Mouse (Mus musculus) heart, postnatal 0 days (tissue): ENCODE data around the gene Olfr539. TPM values are rescaled to one million over a fixed set of nuclear protein-coding genes. Genes with fewer than 3 reads are reported as not detected.

ENCODE experiments used
- ATAC-seq: fragments of 200-750 bp; cut with Nextera tagmentation; 2 replicates; pipeline ENCODE4 v1.8.0; 2017; ENCODE audit warnings: low read depth, moderate number of reproducible peaks, moderate library complexity; ENCODE audit not compliant: insufficient read depth
- DNase-seq: peaks from one replicate; pipeline ENCODE4 v3.0.0-alpha.2; 2016; ENCODE audit warnings: low spot score
- H3K27ac ChIP-seq: fragments of 300-500 bp; sonication (generic); 2 replicates; pipeline ENCODE4 v1.5.1; 2014; ENCODE audit warnings: low read depth, mild to moderate bottlenecking
- H3K27me3 ChIP-seq: fragments of 300-500 bp; sonication (generic); 2 replicates; pipeline ENCODE4 v1.6.1; 2014; ENCODE audit warnings: low read length, mixed read lengths; ENCODE audit not compliant: control insufficient read depth, insufficient read depth
- H3K36me3 ChIP-seq: fragments of 300-500 bp; sonication (generic); replicated peaks from 2 replicates; pipeline ENCODE4 v1.6.1; 2014; ENCODE audit warnings: low read length, mixed read lengths; ENCODE audit not compliant: control insufficient read depth, insufficient read depth
- H3K4me1 ChIP-seq: fragments of 300-500 bp; sonication (generic); 2 replicates; pipeline ENCODE4 v1.6.1; 2014; ENCODE audit warnings: antibody characterized with exemption; ENCODE audit not compliant: control insufficient read depth, insufficient read depth
- H3K4me2 ChIP-seq: fragments of 300-500 bp; sonication (generic); 2 replicates; pipeline ENCODE4 v1.6.1; 2014; ENCODE audit warnings: low read depth, mild to moderate bottlenecking, low read length, moderate library complexity
- H3K4me3 ChIP-seq: fragments of 300-500 bp; sonication (generic); 2 replicates; pipeline ENCODE4 v1.5.1; 2014; ENCODE audit warnings: low read depth, low read length
- H3K9ac ChIP-seq: fragments of 300-500 bp; sonication (generic); replicated peaks from 2 replicates; pipeline ENCODE4 v1.6.1; 2014; ENCODE audit warnings: low read depth, low read length, mixed read lengths
- H3K9me3 ChIP-seq: fragments of 300-500 bp; sonication (generic); replicated peaks from 2 replicates; pipeline ENCODE4 v1.6.1; 2016; ENCODE audit warnings: low read length; ENCODE audit not compliant: control insufficient read depth
- CTCF ChIP-seq: IDR thresholded peaks from 2 replicates; pipeline ENCODE4 v1.5.1; 2016; ENCODE audit warnings: antibody characterized with exemption, control low read depth, low read depth
- EP300 ChIP-seq: IDR thresholded peaks from 2 replicates; pipeline ENCODE4 v1.6.1; 2016; ENCODE audit warnings: antibody characterized with exemption, low read depth
- WGBS: fragments of 180-500 bp; shearing (Covaris S2); extraction: QIAGEN DNeasy Blood & Tissue Kit; methylation state at CpG from one replicate; pipeline ENCODE4 v1.1.7; 2014; 5-methylcytosine and 5-hydroxymethylcytosine counted together
- polyA plus RNA-seq: library from polyadenylated mRNA; unstranded; fragments of >200 nt; fragmentation: Nextera tagmentation; extraction: Ambion mirVana; gene quantifications from 2 replicates; pipeline ENCODE4 v1.2.1, GENCODE M21; 2015
- total RNA-seq: library from RNA; depleted of rRNA; stranded (reverse); fragments of >200 nt; gene quantifications from 2 replicates; pipeline ENCODE4 v1.2.3, GENCODE M21; 2014; ENCODE audit warnings: low replicate concordance; rRNA removed

The Olfr539 gene
- total and polyA plus RNA-seq, 2 experiments from 2014 or later = not detected

DNA sequence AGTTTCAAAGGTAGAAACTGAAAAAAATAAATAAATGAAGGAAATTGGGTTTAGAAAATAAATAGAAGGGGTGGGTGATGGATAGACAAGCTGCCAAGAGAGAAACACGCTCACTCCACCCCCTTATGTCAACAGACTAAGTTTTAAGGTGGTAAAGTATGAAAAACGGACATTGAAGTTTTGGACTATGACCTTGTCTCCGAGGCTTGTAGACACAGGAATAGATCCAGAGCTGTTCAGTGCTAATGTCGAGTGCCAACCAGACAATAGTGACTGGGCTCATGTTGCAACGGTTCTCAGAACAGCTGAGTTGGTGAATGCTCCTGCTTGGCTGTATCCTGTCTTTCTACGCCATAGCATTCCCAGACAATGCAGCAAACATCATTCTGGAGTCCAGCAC is 61.4 kb downstream of the Olfr539 start:
- Histone ChIP-seq H3K27ac (no peak overlapping the region), H3K27me3 (no peaks in the 10 kb centered on the region), H3K9me3 (no peaks in the 10 kb centered on the region), H3K36me3 (no peaks in the 10 kb centered on the region), H3K4me2 (no peak overlapping the region), H3K9ac (no peak overlapping the region), H3K4me1 (no peaks in the 10 kb centered on the region), H3K4me3 (no peak overlapping the region)
- 56% methylated on average over 6 of the region's 6 CpGs for WGBS
- TF ChIP-seq EP300 (no peak), CTCF (no peak)
- no peak for DNase-seq
- ATAC-seq = no peak

DNA sequence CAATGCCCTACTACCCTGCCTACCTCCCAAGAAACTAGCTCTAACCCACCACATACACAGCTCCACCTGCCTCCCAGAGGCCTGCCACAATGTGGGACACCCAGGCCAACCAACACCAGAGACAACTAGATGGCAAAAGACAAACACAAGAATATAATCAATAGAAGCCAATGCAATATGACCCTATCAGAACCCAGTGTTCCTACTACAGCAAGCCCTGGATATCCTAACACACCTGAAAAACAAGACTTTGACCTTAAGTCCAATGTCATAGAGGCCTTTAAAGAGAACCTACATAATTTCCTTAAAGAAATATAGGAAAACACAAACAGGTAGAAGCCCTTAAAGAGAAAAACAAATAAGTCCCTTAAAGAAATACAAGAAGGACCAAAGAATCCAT is 65.8 kb downstream of the Olfr539 start:
- TF ChIP-seq EP300 = no peak
- no peak for TF ChIP-seq CTCF
- no peaks in the 10 kb centered on the region for H3K27me3 ChIP-seq
- ATAC-seq = no peak
- H3K27ac ChIP-seq = no peak overlapping the region
- DNase-seq = no peak
- no peak overlapping the region for H3K4me2 ChIP-seq
- no peaks in the 10 kb centered on the region for H3K4me1 ChIP-seq
- H3K36me3 ChIP-seq = no peaks in the 10 kb centered on the region
- H3K9me3 ChIP-seq = peaks cover 8% of the 10 kb centered on the region; the same call in 1 of the 2 replicates
- no peak overlapping the region for H3K4me3 ChIP-seq
- no peak overlapping the region for H3K9ac ChIP-seq

Other genes starting within 250 kb of the Olfr539 start
- gene Olfr532, start 238.3 kb upstream of the Olfr539 start, total RNA-seq = not detected in 2 replicates
- gene Olfr532, start 238.3 kb upstream of the Olfr539 start, polyA plus RNA-seq = not detected in 2 replicates
- gene Olfr533, start 196.6 kb upstream of the Olfr539 start, total RNA-seq = not detected in 2 replicates
- not detected in 2 replicates for gene Olfr533, start 196.6 kb upstream of the Olfr539 start, polyA plus RNA-seq
- gene Olfr535, start 175.7 kb upstream of the Olfr539 start, total RNA-seq = not detected in 2 replicates
- gene Olfr535, start 175.7 kb upstream of the Olfr539 start, polyA plus RNA-seq = not detected in 2 replicates
- gene Olfr536, start 152.5 kb upstream of the Olfr539 start, total RNA-seq = not detected in 2 replicates
- gene Olfr536, start 152.5 kb upstream of the Olfr539 start, polyA plus RNA-seq = not detected in 2 replicates
- gene Olfr538, start 92.0 kb upstream of the Olfr539 start, total RNA-seq = not detected in 2 replicates
- gene Olfr538, start 92.0 kb upstream of the Olfr539 start, polyA plus RNA-seq = not detected in 2 replicates
- gene Olfr46, start 58.7 kb upstream of the Olfr539 start, total RNA-seq = not detected in 2 replicates
- not detected in 2 replicates for gene Olfr46, start 58.7 kb upstream of the Olfr539 start, polyA plus RNA-seq
- gene Olfr61, start 31.0 kb upstream of the Olfr539 start, total RNA-seq = not detected in 2 replicates
- not detected in 2 replicates for gene Olfr61, start 31.0 kb upstream of the Olfr539 start, polyA plus RNA-seq
- gene Olfr53, start 13.5 kb upstream of the Olfr539 start, total RNA-seq = not detected in 2 replicates
- not detected in 2 replicates for gene Olfr53, start 13.5 kb upstream of the Olfr539 start, polyA plus RNA-seq
- not detected in 2 replicates for gene Olfr45, start 22.0 kb downstream of the Olfr539 start, total RNA-seq
- not detected in 2 replicates for gene Olfr45, start 22.0 kb downstream of the Olfr539 start, polyA plus RNA-seq
- gene Olfr541, start 37.3 kb downstream of the Olfr539 start, total RNA-seq = not detected in 2 replicates
- gene Olfr541, start 37.3 kb downstream of the Olfr539 start, polyA plus RNA-seq = not detected in 2 replicates
- 0.11 TPM in 1 of 2 replicates, not detected in the other for gene Cyp2e1, start 103.8 kb downstream of the Olfr539 start, total RNA-seq
- gene Cyp2e1, start 103.8 kb downstream of the Olfr539 start, polyA plus RNA-seq = not detected in 2 replicates
- gene Syce1, start 127.9 kb downstream of the Olfr539 start, total RNA-seq = not detected in 2 replicates
- 0.10 and 0.18 TPM in 2 replicates for gene Syce1, start 127.9 kb downstream of the Olfr539 start, polyA plus RNA-seq
- gene Zfp941, start 162.2 kb downstream of the Olfr539 start, total RNA-seq = 0.11 and 0.97 TPM in 2 replicates
- 0.29 and 0.45 TPM in 2 replicates for gene Zfp941, start 162.2 kb downstream of the Olfr539 start, polyA plus RNA-seq
- gene Urah, start 175.1 kb downstream of the Olfr539 start, total RNA-seq = not detected in 2 replicates
- 0.27 and 0.29 TPM in 2 replicates for gene Urah, start 175.1 kb downstream of the Olfr539 start, polyA plus RNA-seq
- gene Scgb1c1, start 185.6 kb downstream of the Olfr539 start, total RNA-seq = 0.80 TPM in 1 of 2 replicates, not detected in the other
- 8.7 and 11.0 TPM in 2 replicates for gene Scgb1c1, start 185.6 kb downstream of the Olfr539 start, polyA plus RNA-seq
- gene Odf3, start 187.9 kb downstream of the Olfr539 start, total RNA-seq = not detected in 2 replicates
- not detected in 2 replicates for gene Odf3, start 187.9 kb downstream of the Olfr539 start, polyA plus RNA-seq
- gene Gm45785, start 196.4 kb downstream of the Olfr539 start, total RNA-seq = not detected in 2 replicates
- not detected in 2 replicates for gene Gm45785, start 196.4 kb downstream of the Olfr539 start, polyA plus RNA-seq
- 37.2 and 73.8 TPM in 2 replicates for gene Ric8a, start 197.0 kb downstream of the Olfr539 start, total RNA-seq
- 27.5 and 27.8 TPM in 2 replicates for gene Ric8a, start 197.0 kb downstream of the Olfr539 start, polyA plus RNA-seq
- 13.9 and 14.8 TPM in 2 replicates for gene Bet1l, start 197.6 kb downstream of the Olfr539 start, total RNA-seq
- 29.6 and 32.0 TPM in 2 replicates for gene Bet1l, start 197.6 kb downstream of the Olfr539 start, polyA plus RNA-seq
- 72.6 and 84.3 TPM in 2 replicates for gene Psmd13, start 222.0 kb downstream of the Olfr539 start, total RNA-seq
- gene Psmd13, start 222.0 kb downstream of the Olfr539 start, polyA plus RNA-seq = 172 and 185 TPM in 2 replicates
- 89.4 and 105 TPM in 2 replicates for gene Sirt3, start 222.4 kb downstream of the Olfr539 start, total RNA-seq
- gene Sirt3, start 222.4 kb downstream of the Olfr539 start, polyA plus RNA-seq = 76.1 and 78.0 TPM in 2 replicates
- gene Cox8b, start 240.5 kb downstream of the Olfr539 start, total RNA-seq = 425 and 483 TPM in 2 replicates
- 1,841 and 1,871 TPM in 2 replicates for gene Cox8b, start 240.5 kb downstream of the Olfr539 start, polyA plus RNA-seq